Mouse (Mus musculus): ENCODE measurements around the gene Slc16a1. TPM values are rescaled to one million over a fixed set of nuclear protein-coding genes. Genes with fewer than 3 reads are reported as not detected.
A peak's percentile ranks its signal among the peaks of the same experiment; 100 is the strongest.
"Not testable (repeated sequence)": the region's sequence is repeated elsewhere in the genome, so short reads cannot be mapped to it uniquely, and the experiment has no call there.

The Slc16a1 gene
- polyA plus RNA-seq, 1 experiment from 2014 or later, result 9.1 TPM

DNA sequence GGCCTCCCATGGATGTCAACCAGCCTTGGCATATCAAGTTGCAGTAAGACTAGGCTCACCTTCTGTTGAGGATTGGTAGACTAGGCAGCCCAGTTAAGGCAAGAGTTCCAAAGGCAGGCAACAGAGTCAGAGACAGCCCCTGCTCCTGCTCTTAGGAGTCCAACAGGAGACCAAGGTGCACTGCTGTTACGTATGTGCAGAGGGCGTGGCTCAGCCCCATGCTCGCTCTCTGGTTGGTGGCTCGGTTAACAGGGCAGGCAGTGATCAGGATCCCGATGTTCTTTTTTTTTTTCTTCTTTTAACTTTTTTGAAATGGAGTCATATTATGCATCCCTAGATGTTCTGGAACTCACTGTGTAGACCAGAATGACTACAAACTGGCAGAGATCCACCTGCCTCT is 30.5 kb downstream of the Slc16a1 start:
- H3K27ac ChIP-seq (replicated peaks), result no peak overlapping the region
- no peaks in the 10 kb centered on the region for H3K4me1 ChIP-seq (replicated peaks)
- 97% methylated on average over 5 of the region's 5 CpGs for WGBS
- H3K27me3 ChIP-seq, result no peaks in the 10 kb centered on the region
- no peak overlapping the region for H3K4me3 ChIP-seq
- no peak overlapping the region for H3K9ac ChIP-seq
- no peaks in the 10 kb centered on the region for H3K36me3 ChIP-seq
- H3K4me2 ChIP-seq, result no peak overlapping the region
- no peaks in the 10 kb centered on the region for H3K9me3 ChIP-seq
- ATAC-seq (ENCODE audit: low FRiP score, low read depth), result no peak

DNA sequence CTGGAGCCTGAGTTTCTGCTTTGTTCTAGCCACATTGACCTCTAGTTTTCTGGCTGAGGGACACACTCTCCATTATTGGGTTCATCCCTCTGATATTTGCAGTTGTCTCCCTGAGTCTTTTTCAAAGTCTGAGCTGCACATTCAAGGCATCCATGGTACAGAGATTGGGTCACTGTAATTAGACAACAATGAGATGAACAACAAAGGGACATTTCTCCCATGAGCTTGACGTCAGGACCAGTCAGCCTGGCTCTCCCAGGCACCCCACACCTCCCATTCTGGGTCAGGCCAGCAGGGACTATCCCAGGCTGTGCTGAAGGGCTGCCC is 31.4 kb downstream of the Slc16a1 start:
- peaks cover 7% of the 10 kb centered on the region for H3K4me1 ChIP-seq (replicated peaks)
- H3K36me3 ChIP-seq, result no peaks in the 10 kb centered on the region
- H3K4me3 ChIP-seq, result no peak overlapping the region
- no peak overlapping the region for H3K9ac ChIP-seq
- no peaks in the 10 kb centered on the region for H3K9me3 ChIP-seq
- WGBS, result 34% methylated on average over 1 of the region's 1 CpGs
- H3K4me2 ChIP-seq, result no peak overlapping the region
- H3K27me3 ChIP-seq, result no peaks in the 10 kb centered on the region
- no peak for ATAC-seq (ENCODE audit: low FRiP score, low read depth)
- H3K27ac ChIP-seq (replicated peaks), result no peak overlapping the region

DNA sequence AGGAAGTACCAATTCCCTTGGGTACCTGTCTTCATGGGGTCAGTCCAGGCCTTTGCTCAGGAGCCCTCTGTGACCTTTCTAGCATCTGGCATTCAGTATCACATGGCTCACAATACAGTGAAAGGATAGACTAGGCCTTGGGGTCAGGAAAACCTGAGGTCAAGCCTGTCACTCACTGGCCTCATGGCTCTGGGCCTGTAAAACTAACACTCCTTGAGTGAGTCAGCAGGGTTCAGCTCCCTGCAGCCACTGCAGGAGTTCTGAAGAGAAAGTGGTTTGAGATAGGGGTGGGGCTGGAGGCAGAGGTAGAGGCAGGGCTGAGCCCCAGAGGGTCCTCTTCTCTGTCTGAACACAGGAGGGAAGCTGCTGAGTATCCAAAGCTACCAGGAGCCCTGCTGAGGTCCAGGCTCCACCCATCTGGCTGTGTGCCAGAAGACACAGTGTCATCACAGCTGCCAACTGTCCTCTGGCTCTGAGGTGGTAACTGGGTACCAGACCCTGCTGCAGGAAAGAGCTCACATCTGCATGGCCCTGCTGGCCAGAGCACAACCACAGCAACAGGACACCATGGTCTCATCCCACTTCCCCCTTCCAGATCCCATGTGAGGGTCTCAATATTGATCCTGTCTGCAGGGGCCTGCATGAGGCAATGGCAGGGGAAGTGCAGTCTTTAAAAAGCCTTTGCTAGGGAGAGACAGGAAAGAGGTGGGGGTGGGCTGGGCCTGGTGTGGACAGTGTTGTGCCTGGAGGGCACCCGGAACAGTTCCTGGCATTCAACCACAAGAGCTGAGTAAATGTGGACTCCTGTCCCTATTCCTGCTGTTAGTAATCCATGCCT is 31.9 kb downstream of the Slc16a1 start:
- H3K36me3 ChIP-seq; H3K27me3 ChIP-seq; H3K4me3 ChIP-seq; H3K4me2 ChIP-seq; H3K27ac ChIP-seq (replicated peaks); H3K9ac ChIP-seq; H3K9me3 ChIP-seq: not testable (repeated sequence)
- peaks cover 13% of the 10 kb centered on the region for H3K4me1 ChIP-seq (replicated peaks)
- WGBS, result 21% methylated on average over 1 of the region's 1 CpGs
- 0 out of 2 replicates have a peak, but pooled peaks have one; percentile 8 for ATAC-seq (ENCODE audit: low FRiP score, low read depth)

DNA sequence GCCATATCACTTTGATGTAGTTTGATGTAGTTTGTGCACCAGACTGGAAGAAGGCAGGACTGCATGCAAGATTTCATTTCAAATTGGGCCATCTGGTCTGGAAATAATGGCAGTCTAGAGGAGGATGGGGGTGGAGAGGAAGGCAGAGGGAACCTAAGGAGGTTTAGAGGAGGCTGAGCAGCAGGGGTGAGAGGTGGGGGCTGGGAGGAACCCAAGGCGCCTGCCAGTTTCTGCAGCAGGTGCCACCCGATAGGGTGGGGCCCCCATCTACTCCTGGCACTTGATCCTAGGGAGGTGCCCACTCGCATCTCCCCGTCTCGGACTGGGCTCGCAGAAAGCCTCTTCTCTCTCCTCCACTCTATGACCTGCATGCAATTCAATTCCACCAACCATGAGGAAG is 33.1 kb downstream of the Slc16a1 start:
- H3K27ac ChIP-seq (replicated peaks), result no peak overlapping the region
- peaks cover 16% of the 10 kb centered on the region for H3K4me1 ChIP-seq (replicated peaks)
- H3K36me3 ChIP-seq, result no peaks in the 10 kb centered on the region
- WGBS, result 87% methylated on average over 5 of the region's 6 CpGs
- H3K9me3 ChIP-seq, result no peaks in the 10 kb centered on the region
- ATAC-seq (ENCODE audit: low FRiP score, low read depth), result no peak
- H3K9ac ChIP-seq, result no peak overlapping the region
- H3K4me3 ChIP-seq, result no peak overlapping the region
- H3K4me2 ChIP-seq, result no peak overlapping the region
- no peaks in the 10 kb centered on the region for H3K27me3 ChIP-seq

GRCm38 (mm10) chr3:104672041-104672440 is 33.6 kb downstream of the Slc16a1 start:
- no peaks in the 10 kb centered on the region for H3K27me3 ChIP-seq
- H3K4me1 ChIP-seq (replicated peaks), result peaks cover 16% of the 10 kb centered on the region
- H3K9ac ChIP-seq, result no peak overlapping the region
- no peak overlapping the region for H3K4me2 ChIP-seq
- H3K4me3 ChIP-seq, result no peak overlapping the region
- H3K27ac ChIP-seq (replicated peaks), result no peak overlapping the region
- H3K9me3 ChIP-seq, result no peaks in the 10 kb centered on the region
- no peaks in the 10 kb centered on the region for H3K36me3 ChIP-seq
- 71% methylated on average over 4 of the region's 4 CpGs for WGBS
- no peak for ATAC-seq (ENCODE audit: low FRiP score, low read depth)

- Histone ChIP-seq H3K4me3 (no peak overlapping the region), H3K9ac (no peak overlapping the region), H3K4me1 (replicated peaks) (peaks cover 16% of the 10 kb centered on the region), H3K27me3 (no peaks in the 10 kb centered on the region), H3K9me3 (no peaks in the 10 kb centered on the region), H3K4me2 (no peak overlapping the region), H3K27ac (replicated peaks) (no peak overlapping the region), H3K36me3 (no peaks in the 10 kb centered on the region)
- WGBS, result 81% methylated on average over 4 of the region's 4 CpGs
- ATAC-seq (ENCODE audit: low FRiP score, low read depth), result no peak
Observed at GRCm38 (mm10) chr3:104673642-104674328, 35.3 kb downstream of the Slc16a1 start.

GRCm38 (mm10) chr3:104674329-104675220 is 36.1 kb downstream of the Slc16a1 start:
- Histone ChIP-seq H3K9ac (peak overlapping the region; percentile 45), H3K36me3 (no peaks in the 10 kb centered on the region), H3K27me3 (no peaks in the 10 kb centered on the region), H3K27ac (replicated peaks) (peak overlapping the region; percentile 32; the same call in 1 of the 2 replicates), H3K9me3 (no peaks in the 10 kb centered on the region), H3K4me3 (peak overlapping the region; percentile 41), H3K4me2 (peak overlapping the region; percentile 82), H3K4me1 (replicated peaks) (peaks cover 16% of the 10 kb centered on the region)
- WGBS, result 27% methylated on average over 14 of the region's 14 CpGs
- no peak for ATAC-seq (ENCODE audit: low FRiP score, low read depth)

DNA sequence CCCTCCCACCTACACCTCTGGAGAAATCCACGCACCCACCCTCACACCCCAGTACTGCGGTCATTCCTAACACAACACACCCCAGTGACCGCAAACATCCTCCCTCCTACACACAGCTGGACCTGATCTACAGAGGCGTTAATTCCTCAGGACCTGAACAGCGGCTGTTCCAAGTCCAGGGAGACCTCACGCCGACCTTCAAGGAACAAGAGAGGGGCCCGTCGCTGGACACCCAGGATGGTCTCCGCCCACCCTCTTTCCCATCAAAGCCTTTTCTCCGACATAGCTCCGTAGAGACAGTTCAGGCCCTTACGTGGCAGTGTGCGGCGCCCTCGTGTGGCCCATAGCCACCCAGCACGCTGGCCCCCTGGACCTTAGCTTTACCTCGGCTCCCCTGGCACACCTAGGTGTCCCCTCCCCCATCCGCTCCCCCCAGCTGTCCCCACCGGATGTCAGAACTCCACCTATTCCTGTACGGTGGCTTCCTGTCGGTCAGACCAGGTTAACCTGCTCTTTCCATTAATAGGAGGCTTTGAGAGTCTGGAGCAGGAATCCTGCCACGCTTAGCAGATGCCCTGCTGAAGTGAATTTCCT is 36.9 kb downstream of the Slc16a1 start:
- no peaks in the 10 kb centered on the region for H3K27me3 ChIP-seq
- H3K4me1 ChIP-seq (replicated peaks), result peaks cover 16% of the 10 kb centered on the region
- no peaks in the 10 kb centered on the region for H3K9me3 ChIP-seq
- 3% methylated on average over 23 of the region's 23 CpGs for WGBS
- H3K9ac ChIP-seq, result peak overlapping the region; percentile 45
- peak overlapping the region; percentile 41 for H3K4me3 ChIP-seq
- H3K4me2 ChIP-seq, result peak overlapping the region; percentile 82
- peak; percentile 89 for ATAC-seq (ENCODE audit: low FRiP score, low read depth)
- H3K36me3 ChIP-seq, result no peaks in the 10 kb centered on the region
- H3K27ac ChIP-seq (replicated peaks), result peak overlapping the region; percentile 32; the same call in 1 of the 2 replicates

DNA sequence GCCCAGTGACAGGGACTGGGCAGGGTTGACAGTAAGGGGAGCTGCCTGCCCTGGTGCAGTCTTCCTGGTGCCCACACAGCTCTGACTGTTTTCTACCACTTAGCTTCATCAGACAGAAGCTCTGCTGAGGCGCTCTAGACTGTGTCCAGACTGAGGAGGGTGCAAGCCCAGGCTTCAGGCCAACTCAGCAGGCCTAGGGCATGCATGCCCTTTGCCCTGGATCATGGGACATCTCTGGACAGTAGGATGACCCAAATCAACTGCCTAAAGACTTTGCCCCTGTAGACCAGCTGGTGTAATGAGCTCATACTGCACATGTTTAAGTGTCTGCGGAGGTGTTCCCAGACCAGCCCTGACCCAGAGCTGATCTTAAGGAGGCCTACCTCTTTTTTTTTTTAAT is 39.3 kb downstream of the Slc16a1 start:
- Histone ChIP-seq H3K4me3 (no peak overlapping the region), H3K36me3 (no peaks in the 10 kb centered on the region), H3K4me2 (no peak overlapping the region), H3K27me3 (no peaks in the 10 kb centered on the region), H3K9ac (no peak overlapping the region), H3K4me1 (replicated peaks) (peaks cover 16% of the 10 kb centered on the region), H3K27ac (replicated peaks) (no peak overlapping the region), H3K9me3 (no peaks in the 10 kb centered on the region)
- 94% methylated on average over 2 of the region's 2 CpGs for WGBS
- no peak for ATAC-seq (ENCODE audit: low FRiP score, low read depth)

DNA sequence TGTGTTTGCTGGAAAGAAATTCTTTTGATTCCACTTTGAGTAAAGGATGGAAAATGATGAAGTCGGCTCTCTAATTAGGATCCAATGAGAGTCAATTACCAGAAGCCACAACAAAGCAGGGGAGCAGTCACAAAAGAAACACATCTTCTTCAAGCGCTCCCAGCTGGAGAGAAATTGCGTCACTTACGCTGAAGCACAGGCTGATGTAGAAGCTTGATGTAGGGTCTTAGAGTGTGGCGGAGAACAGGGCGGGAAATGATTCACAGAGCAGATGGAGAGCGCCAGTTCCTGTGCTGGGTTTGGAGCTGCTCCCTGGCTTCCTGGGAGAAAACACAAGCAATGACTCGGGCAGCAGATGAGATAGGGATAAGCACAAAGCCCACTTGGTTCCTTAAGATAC is 40.4 kb downstream of the Slc16a1 start:
- Histone ChIP-seq H3K4me1 (replicated peaks) (peaks cover 16% of the 10 kb centered on the region), H3K9me3 (no peaks in the 10 kb centered on the region), H3K36me3 (no peaks in the 10 kb centered on the region), H3K9ac (no peak overlapping the region), H3K27ac (replicated peaks) (no peak overlapping the region), H3K27me3 (no peaks in the 10 kb centered on the region), H3K4me2 (no peak overlapping the region), H3K4me3 (no peak overlapping the region)
- no peak for ATAC-seq (ENCODE audit: low FRiP score, low read depth)
- 82% methylated on average over 8 of the region's 8 CpGs for WGBS

- Histone ChIP-seq H3K4me3 (no peak overlapping the region), H3K4me2 (no peak overlapping the region), H3K9ac (no peak overlapping the region), H3K36me3 (no peaks in the 10 kb centered on the region), H3K27ac (replicated peaks) (no peak overlapping the region), H3K9me3 (no peaks in the 10 kb centered on the region), H3K27me3 (no peaks in the 10 kb centered on the region), H3K4me1 (replicated peaks) (no peaks in the 10 kb centered on the region)
- ATAC-seq (ENCODE audit: low FRiP score, low read depth), result peak; percentile 74; the same call in 1 of the 2 replicates
- WGBS, result 58% methylated on average over 11 of the region's 11 CpGs
Observed at GRCm38 (mm10) chr3:104682671-104683504, 44.4 kb downstream of the Slc16a1 start.
